Mouse (Mus musculus) embryonic facial prominence, embryonic 14.5 days (tissue): ENCODE measurements around the gene Ino80e. TPM values are rescaled to one million over a fixed set of nuclear protein-coding genes. Genes with fewer than 3 reads are reported as not detected.
"Not testable (repeated sequence)": the region's sequence is repeated elsewhere in the genome, so short reads cannot be mapped to it uniquely, and the experiment has no call there.

Experiments
- ATAC-seq: fragments of 200-750 bp; cut with Nextera tagmentation; 2 replicates; pipeline ENCODE4 v1.8.0; 2017; ENCODE audit warnings: low read depth, moderate number of reproducible peaks, moderate TSS enrichment
- DNase-seq: peaks from one replicate; pipeline ENCODE4 v3.0.0-alpha.2; 2015; ENCODE audit warnings: low spot score
- H3K27ac ChIP-seq: fragments of 300-500 bp; sonication (generic); replicated peaks from 2 replicates; pipeline ENCODE4 v1.5.1; 2014; ENCODE audit warnings: low read depth, mild to moderate bottlenecking, low read length, moderate library complexity
- H3K27me3 ChIP-seq: fragments of 300-500 bp; sonication (generic); replicated peaks from 2 replicates; pipeline ENCODE4 v1.6.1; 2014; ENCODE audit warnings: low read length; ENCODE audit not compliant: control insufficient read depth, insufficient read depth
- H3K36me3 ChIP-seq: fragments of 300-500 bp; sonication (generic); 2 replicates; pipeline ENCODE4 v1.6.1; 2014; ENCODE audit warnings: low read length, mixed read lengths; ENCODE audit not compliant: control insufficient read depth, insufficient read depth
- H3K4me1 ChIP-seq: fragments of 300-500 bp; sonication (generic); 2 replicates; pipeline ENCODE4 v1.6.1; 2014; ENCODE audit warnings: antibody characterized with exemption, low read length; ENCODE audit not compliant: control insufficient read depth, insufficient read depth
- H3K4me2 ChIP-seq: fragments of 300-500 bp; sonication (generic); 2 replicates; pipeline ENCODE4 v1.6.1; 2014; ENCODE audit warnings: low read depth, mild to moderate bottlenecking, low read length, moderate library complexity, mixed read lengths
- H3K4me3 ChIP-seq: fragments of 300-500 bp; sonication (generic); 2 replicates; pipeline ENCODE4 v1.5.1; 2014; ENCODE audit warnings: low read depth, mild to moderate bottlenecking, low read length
- H3K9ac ChIP-seq: fragments of 300-500 bp; sonication (generic); 2 replicates; pipeline ENCODE4 v1.6.1; 2014; ENCODE audit warnings: low read depth, mild to moderate bottlenecking, low read length, moderate library complexity, mixed read lengths
- H3K9me3 ChIP-seq: fragments of 300-500 bp; sonication (generic); 2 replicates; pipeline ENCODE4 v1.6.1; 2016; ENCODE audit warnings: low read length; ENCODE audit not compliant: control insufficient read depth
- WGBS: fragments of 180-500 bp; shearing (Covaris S2); extraction: QIAGEN DNeasy Blood & Tissue Kit; methylation state at CpG from one replicate; pipeline ENCODE4 v1.1.7; 2014; 5-methylcytosine and 5-hydroxymethylcytosine counted together
- polyA plus RNA-seq: library from polyadenylated mRNA; unstranded; fragments of >200 nt; fragmentation: Nextera tagmentation; extraction: Ambion mirVana; gene quantifications from 2 replicates; pipeline ENCODE4 v1.2.1, GENCODE M21; 2014

Ino80e gene
- 75.0 and 86.1 TPM in 2 replicates for polyA plus RNA-seq

GRCm38 (mm10) chr7:126862147-126862784 lies at the start of gene Ino80e:
Gene Ino80e (minus strand): TSS chr7:126862377.
- DNase-seq (peak; percentile 98), ATAC-seq (peak; percentile 79)
- Histone ChIP-seq H3K27ac (peak within 1 kb of the TSS; percentile 88), H3K4me2 (peak within 1 kb of the TSS; percentile 93), H3K4me3 (peak within 1 kb of the TSS; percentile 76), H3K27me3 (no peaks in the 10 kb centered on the region), H3K9ac (peak within 1 kb of the TSS; percentile 78), H3K36me3 (peaks cover 66% of the 10 kb centered on the region), H3K4me1 (peaks cover 11% of the 10 kb centered on the region), H3K9me3 (no peaks in the 10 kb centered on the region)
- WGBS, result under 1% methylated on average over 41 of the region's 41 CpGs

- Histone ChIP-seq H3K4me2 (no peak overlapping the region), H3K9me3 (no peaks in the 10 kb centered on the region), H3K36me3 (no peaks in the 10 kb centered on the region), H3K27me3 (no peaks in the 10 kb centered on the region), H3K4me1 (no peaks in the 10 kb centered on the region), H3K4me3 (no peak overlapping the region), H3K9ac (no peak overlapping the region), H3K27ac (no peak overlapping the region)
- WGBS, result 80% methylated on average over 3 of the region's 3 CpGs
- no peak for ATAC-seq
- DNase-seq, result no peak
Measured at GRCm38 (mm10) chr7:126905590-126905989, 43.4 kb upstream of the Ino80e start.

- H3K27me3 ChIP-seq, H3K27ac ChIP-seq, H3K9ac ChIP-seq, ATAC-seq, DNase-seq, H3K4me3 ChIP-seq, H3K4me2 ChIP-seq, H3K36me3 ChIP-seq, H3K4me1 ChIP-seq, H3K9me3 ChIP-seq: not testable (repeated sequence)
- WGBS, result 91% methylated on average over 7 of the region's 9 CpGs
Measured at GRCm38 (mm10) chr7:126899781-126900180, 37.6 kb upstream of the Ino80e start.

GRCm38 (mm10) chr7:126898102-126898990 lies 36.2 kb upstream of the Ino80e start:
- H3K9me3 ChIP-seq, result no peaks in the 10 kb centered on the region
- H3K9ac ChIP-seq, result peak overlapping the region; percentile 72
- peak overlapping the region; percentile 56 for H3K4me3 ChIP-seq
- H3K36me3 ChIP-seq, result no peaks in the 10 kb centered on the region
- 11% methylated on average over 36 of the region's 37 CpGs for WGBS
- ATAC-seq (peak; percentile 96), DNase-seq (peak; percentile 94)
- H3K4me2 ChIP-seq, result peak overlapping the region; percentile 74
- no peaks in the 10 kb centered on the region for H3K27me3 ChIP-seq
- peak overlapping the region; percentile 58; the same call in 1 of the 2 replicates for H3K27ac ChIP-seq
- peaks cover 10% of the 10 kb centered on the region; the same call in 1 of the 2 replicates for H3K4me1 ChIP-seq

DNA sequence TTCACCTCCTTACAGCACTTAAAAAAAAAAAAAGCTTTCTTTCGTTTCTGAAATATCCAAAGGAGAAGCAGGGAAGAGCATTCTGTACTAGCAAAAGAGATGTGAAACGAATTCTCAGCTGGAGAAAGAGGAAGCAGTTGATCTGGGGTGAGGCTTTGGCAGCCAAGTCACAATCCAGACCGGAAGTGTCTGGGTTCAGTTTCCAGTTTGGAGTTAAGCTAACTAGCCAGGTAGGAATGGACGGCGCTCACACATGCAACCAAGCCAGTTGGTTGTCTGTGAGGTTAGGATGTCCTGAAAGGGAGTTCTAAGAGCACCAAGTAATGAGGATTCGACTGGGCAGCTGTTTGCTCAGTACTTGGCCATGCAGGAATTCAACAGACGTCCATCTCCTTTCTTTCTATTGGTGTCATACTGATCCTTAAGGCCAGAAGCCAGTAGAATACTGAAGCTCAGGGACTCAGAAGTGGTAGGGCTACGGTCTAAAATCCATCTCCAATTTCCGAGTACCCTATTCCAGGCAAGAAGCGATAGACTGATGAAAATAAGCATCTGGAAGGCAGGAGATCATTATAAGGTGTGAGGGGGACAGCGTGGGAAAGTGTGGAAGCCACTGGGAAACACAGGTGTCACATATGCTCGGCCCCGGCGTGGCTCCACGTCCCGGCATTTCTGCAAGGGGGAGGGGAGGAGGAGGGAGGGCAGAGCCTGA lies 35.4 kb upstream of the Ino80e start:
- no peaks in the 10 kb centered on the region for H3K27me3 ChIP-seq
- H3K36me3 ChIP-seq, result no peaks in the 10 kb centered on the region
- DNase-seq (peak; percentile 35), ATAC-seq (peak; percentile 38; the same call in 1 of the 2 replicates)
- peak overlapping the region; percentile 56 for H3K4me3 ChIP-seq
- peaks cover 10% of the 10 kb centered on the region; the same call in 1 of the 2 replicates for H3K4me1 ChIP-seq
- WGBS, result 27% methylated on average over 11 of the region's 16 CpGs
- no peaks in the 10 kb centered on the region for H3K9me3 ChIP-seq
- peak overlapping the region; percentile 58; the same call in 1 of the 2 replicates for H3K27ac ChIP-seq
- H3K4me2 ChIP-seq, result peak overlapping the region; percentile 74
- H3K9ac ChIP-seq, result peak overlapping the region; percentile 72

DNA sequence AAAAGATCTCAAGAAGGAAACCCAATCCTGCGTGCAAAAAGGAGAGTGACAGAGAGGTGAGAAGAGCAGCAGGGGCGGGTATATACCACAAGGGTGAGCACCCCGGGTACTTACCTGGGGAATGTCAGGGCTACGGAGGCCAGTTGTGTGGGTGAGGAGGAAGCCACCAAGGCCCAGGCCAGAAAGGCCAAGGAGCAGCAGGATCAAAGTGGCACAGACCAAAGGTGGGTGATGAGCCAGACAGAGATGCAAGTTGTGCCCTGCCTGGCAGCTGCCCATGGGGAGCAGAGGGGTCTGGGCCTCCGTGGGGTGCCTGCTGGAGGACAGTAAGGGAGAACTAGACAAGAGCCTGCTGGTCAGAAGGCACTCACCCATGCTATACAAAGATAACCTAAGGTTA lies 34.7 kb upstream of the Ino80e start:
- ATAC-seq (no peak), DNase-seq (no peak)
- H3K4me1 ChIP-seq, result peaks cover 10% of the 10 kb centered on the region; the same call in 1 of the 2 replicates
- WGBS, result 73% methylated on average over 5 of the region's 5 CpGs
- no peak overlapping the region for H3K4me3 ChIP-seq
- H3K27ac ChIP-seq, result no peak overlapping the region; the same call in 1 of the 2 replicates
- no peaks in the 10 kb centered on the region for H3K9me3 ChIP-seq
- peaks cover under 1% of the 10 kb centered on the region; the same call in 1 of the 2 replicates for H3K36me3 ChIP-seq
- H3K27me3 ChIP-seq, result no peaks in the 10 kb centered on the region
- H3K9ac ChIP-seq, result no peak overlapping the region; the same call in 1 of the 2 replicates
- peak overlapping the region; percentile 74 for H3K4me2 ChIP-seq

DNA sequence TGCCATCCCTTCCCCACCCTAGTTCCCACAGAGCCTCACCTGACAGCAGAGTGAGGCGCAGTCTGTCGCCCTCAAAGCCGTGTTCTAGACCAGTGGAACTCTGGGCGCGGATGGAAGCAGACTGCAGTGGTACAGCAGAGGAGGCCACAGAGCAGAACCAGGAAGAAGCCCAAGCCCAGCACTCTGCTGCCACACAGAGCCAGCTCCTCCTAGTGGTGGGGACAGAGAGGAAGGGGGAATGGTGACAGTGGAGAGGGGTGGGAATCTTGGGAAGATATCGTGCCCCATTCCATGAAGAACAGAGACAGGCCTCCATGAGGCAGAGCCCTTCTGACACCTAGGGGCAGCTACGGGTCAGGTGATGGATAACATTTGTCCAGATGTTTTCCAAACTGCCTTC lies 26.7 kb upstream of the Ino80e start:
- no peak for DNase-seq
- ATAC-seq, result no peak
- 49% methylated on average over 7 of the region's 7 CpGs for WGBS

GRCm38 (mm10) chr7:126887281-126887680 lies 25.1 kb upstream of the Ino80e start:
- Histone ChIP-seq H3K9me3 (no peaks in the 10 kb centered on the region), H3K9ac (no peak overlapping the region), H3K27ac (no peak overlapping the region), H3K4me2 (no peak overlapping the region), H3K4me3 (no peak overlapping the region), H3K36me3 (peaks cover 13% of the 10 kb centered on the region), H3K27me3 (no peaks in the 10 kb centered on the region), H3K4me1 (peaks cover 10% of the 10 kb centered on the region)
- 70% methylated on average over 5 of the region's 5 CpGs for WGBS
- no peak for DNase-seq
- ATAC-seq, result no peak

More for the DNA sequence above, 26.7 kb upstream of the Ino80e start:
- no peak overlapping the region for H3K9ac ChIP-seq
- no peak overlapping the region for H3K4me3 ChIP-seq
- no peaks in the 10 kb centered on the region for H3K27me3 ChIP-seq
- H3K4me1 ChIP-seq, result no peaks in the 10 kb centered on the region
- no peaks in the 10 kb centered on the region for H3K9me3 ChIP-seq
- no peak overlapping the region for H3K27ac ChIP-seq
- H3K4me2 ChIP-seq, result no peak overlapping the region
- H3K36me3 ChIP-seq, result peaks cover 13% of the 10 kb centered on the region
